Mouse (Mus musculus): ENCODE results near the gene Mrpl54.

The Mrpl54 gene

GRCm38 (mm10) chr10:81259225-81259884 is 7.4 kb downstream of the Mrpl54 start:
- DNase-seq (ENCODE audit: low read depth), result no peak

GRCm38 (mm10) chr10:81257158-81258039 is 9.3 kb downstream of the Mrpl54 start:
- no peak for DNase-seq (ENCODE audit: low read depth)

GRCm38 (mm10) chr10:81254886-81255285 is 11.8 kb downstream of the Mrpl54 start:
- no peak for DNase-seq (ENCODE audit: low read depth)

- DNase-seq (ENCODE audit: low read depth), result no peak
Observed at GRCm38 (mm10) chr10:81252424-81253419, 14.0 kb downstream of the Mrpl54 start, which contains the start of gene Matk. Gene Matk, plus strand, starts transcription at chr10:81252935.

- no peak for DNase-seq (ENCODE audit: low read depth)
Observed at GRCm38 (mm10) chr10:81249442-81249841, 17.3 kb downstream of the Mrpl54 start.

- DNase-seq (ENCODE audit: low read depth), result no peak
Observed at GRCm38 (mm10) chr10:81247804-81248203, 18.9 kb downstream of the Mrpl54 start.

- no peak for DNase-seq (ENCODE audit: low read depth)
Observed at GRCm38 (mm10) chr10:81245166-81245565, 21.6 kb downstream of the Mrpl54 start.

GRCm38 (mm10) chr10:81244595-81244994 is 22.1 kb downstream of the Mrpl54 start:
- DNase-seq (ENCODE audit: low read depth), result no peak

- no peak for DNase-seq (ENCODE audit: low read depth)
Observed at GRCm38 (mm10) chr10:81244146-81244545, 22.6 kb downstream of the Mrpl54 start.

- no peak for DNase-seq (ENCODE audit: low read depth)
Observed at GRCm38 (mm10) chr10:81242021-81242420, 24.7 kb downstream of the Mrpl54 start.

GRCm38 (mm10) chr10:81240876-81241275 is 25.9 kb downstream of the Mrpl54 start:
- no peak for DNase-seq (ENCODE audit: low read depth)

GRCm38 (mm10) chr10:81238618-81239017 is 28.1 kb downstream of the Mrpl54 start:
- no peak for DNase-seq (ENCODE audit: low read depth)

GRCm38 (mm10) chr10:81236471-81237268 is 30.1 kb downstream of the Mrpl54 start:
- DNase-seq (ENCODE audit: low read depth), result no peak

GRCm38 (mm10) chr10:81234206-81234605 is 32.5 kb downstream of the Mrpl54 start:
- DNase-seq (ENCODE audit: low read depth), result no peak

GRCm38 (mm10) chr10:81233226-81233585 is 33.5 kb downstream of the Mrpl54 start:
- no peak for DNase-seq (ENCODE audit: low read depth)

GRCm38 (mm10) chr10:81232580-81233225 is 34.0 kb downstream of the Mrpl54 start, which contains the start of gene Zfr2:
Gene Zfr2, plus strand, starts transcription at chr10:81233155.
- peak; percentile 73 for DNase-seq (ENCODE audit: low read depth)

- DNase-seq (ENCODE audit: low read depth), result no peak
Observed at GRCm38 (mm10) chr10:81231436-81231835, 35.3 kb downstream of the Mrpl54 start.

GRCm38 (mm10) chr10:81230438-81231332 is 36.0 kb downstream of the Mrpl54 start, which contains the start of gene Atcay:
Gene Atcay, minus strand, starts transcription at chr10:81230833.
- DNase-seq (ENCODE audit: low read depth), result no peak

- no peak for DNase-seq (ENCODE audit: low read depth)
Observed at GRCm38 (mm10) chr10:81229735-81230437, 36.8 kb downstream of the Mrpl54 start.

All from fibroblast of lung, adult 2 months (primary cell).